Mouse (Mus musculus): ENCODE results near the gene Qrfp.

The Qrfp gene

GRCm38 (mm10) chr2:31814699-31815098 is 4.3 kb upstream of the Qrfp start:
- DNase-seq = no peak

- no peak for DNase-seq
Measured at GRCm38 (mm10) chr2:31813641-31814040, 3.3 kb upstream of the Qrfp start.

DNA sequence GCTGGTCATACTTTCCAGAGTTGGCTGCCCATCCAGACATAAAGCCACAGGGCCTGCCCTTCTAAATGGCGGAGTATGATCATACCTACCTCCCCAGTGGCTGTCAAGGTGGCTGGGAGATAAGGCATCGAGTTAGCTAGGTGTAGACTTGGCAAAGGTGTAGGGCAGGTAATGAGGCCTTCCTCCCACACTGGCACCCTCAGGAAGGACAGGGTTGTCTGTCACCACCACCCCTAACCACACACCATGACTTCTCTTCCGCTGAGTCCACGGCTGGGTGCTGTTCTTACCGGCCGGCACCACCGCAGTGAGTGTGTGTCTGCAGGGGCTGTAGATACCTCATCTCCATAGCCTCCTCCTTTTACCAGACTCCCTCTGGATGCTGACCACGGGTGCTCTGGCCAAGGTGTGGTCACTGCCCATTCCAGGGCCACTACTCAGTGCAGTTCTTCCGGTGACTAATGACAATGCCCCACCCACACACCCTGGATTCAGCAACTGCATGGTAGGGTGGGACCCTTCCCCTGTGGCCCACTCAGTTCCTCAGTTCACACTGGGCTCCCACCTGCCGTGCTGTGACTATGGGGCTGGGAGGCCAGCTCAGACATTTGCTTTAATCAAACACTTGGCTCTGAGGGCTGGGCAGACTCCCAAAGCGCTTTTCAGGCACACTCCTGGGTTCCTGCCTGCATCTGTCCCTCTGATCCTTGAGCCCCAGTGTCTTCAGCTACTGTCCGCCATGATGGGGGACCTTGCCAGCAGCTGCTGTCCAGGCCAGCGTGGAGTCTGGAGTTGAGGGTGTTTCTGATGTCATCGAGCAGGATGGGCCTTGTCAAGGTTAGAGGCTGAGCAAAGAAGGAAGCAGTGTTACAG is 942 bp upstream of the Qrfp start:
- no peak for DNase-seq

DNA sequence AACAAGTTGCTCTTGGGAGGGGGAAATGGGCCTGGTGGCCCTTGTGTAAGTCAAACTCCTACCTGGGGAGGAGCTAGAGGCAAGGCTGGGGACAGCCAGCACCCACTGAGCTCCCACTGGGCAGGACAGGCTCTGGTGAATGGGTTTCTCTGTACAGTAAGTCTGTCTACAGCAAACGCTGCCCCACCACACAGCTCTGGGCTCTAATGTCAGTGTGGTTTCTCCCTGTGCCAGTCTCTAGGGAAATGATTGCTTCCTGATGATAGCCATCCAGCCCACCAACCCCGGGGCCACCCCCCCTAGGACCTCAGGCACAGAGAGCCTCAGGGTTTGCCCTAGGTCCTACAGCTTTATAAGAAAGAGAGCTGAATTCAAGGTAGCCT is 1.0 kb downstream of the Qrfp start:
- DNase-seq = no peak

DNA sequence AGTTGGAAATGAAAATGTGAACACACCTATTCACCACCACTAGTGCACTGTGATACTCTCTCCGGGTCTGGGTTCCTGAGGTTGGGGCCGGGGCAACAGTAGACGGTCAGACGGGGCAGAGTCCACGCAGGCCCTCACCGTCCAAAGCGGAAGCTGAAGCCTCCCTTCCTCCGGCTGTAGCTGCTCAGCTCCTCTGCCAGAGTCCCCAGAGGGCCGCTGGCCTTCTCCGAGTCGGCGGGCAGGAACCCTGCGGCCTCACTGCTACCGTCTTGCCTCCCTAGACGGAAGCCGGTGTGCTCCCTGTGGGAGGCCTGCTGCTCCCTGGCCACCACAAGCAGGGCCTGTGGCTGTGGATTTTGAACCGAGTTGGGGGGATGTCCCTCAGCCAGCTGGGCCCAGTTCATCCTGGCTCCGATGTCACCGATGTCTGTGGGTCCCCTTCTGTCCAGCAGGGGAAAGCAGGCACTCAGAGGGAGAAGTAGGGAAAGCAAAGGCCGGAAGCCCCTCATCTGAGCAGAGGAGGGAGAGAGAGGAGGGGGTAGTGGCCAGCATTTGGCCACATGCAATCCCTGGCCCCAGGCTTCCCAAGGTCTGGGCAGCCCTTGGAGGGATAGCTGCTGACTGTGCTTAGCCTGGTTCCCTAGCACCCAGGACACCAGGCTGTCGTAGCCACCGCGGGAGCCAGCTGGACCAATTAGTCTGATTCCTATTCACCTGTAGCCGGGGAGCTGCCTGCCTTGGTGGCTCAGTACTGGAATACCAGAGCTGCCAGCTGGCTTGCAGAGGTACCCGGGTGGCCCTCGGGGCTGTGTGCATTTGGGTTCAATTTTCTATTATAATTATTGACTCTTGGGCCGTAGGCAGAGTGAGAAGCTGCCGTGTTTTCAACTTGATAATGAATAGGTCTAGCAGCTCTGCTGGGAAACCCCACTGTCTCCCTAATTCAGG is 1.7 kb downstream of the Qrfp start:
- peak; percentile 71 for DNase-seq

DNA sequence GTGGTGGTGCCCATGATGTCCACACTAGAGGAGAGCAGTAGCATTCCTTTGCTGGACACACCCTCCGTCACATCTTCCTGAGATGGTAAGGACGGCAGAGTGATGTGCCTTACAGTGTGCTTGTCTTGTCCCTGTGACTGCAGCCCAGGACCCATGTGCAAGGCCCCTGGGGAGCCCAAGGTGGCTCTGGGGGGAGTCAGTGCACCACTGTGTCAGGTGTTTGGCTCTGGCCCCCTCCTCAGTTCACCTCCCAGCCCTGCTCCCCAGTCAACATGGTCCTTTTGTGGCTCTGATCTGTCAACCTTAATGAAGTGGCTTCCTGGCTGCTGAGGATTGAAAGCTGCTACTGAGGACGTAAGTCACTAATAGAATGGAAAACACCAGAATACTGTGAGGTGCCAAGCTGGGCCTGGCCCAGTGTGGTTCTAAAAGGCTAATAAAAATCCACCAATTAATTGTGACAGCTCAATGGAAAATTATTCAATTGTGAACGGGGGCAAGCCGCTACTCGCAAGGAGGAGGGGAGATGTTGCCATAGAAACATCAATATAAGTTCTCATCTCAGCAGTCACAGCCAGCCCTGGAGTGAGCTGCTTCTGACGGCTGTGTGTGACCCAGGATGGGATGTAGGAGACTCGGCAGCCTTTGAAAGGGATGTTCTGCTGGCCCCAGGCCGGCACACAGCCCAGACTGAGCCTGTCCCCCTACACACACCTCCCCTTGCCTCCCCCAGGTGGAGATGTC is 3.6 kb downstream of the Qrfp start:
- DNase-seq = no peak

- DNase-seq = no peak
Measured at GRCm38 (mm10) chr2:31803480-31803879, 6.9 kb downstream of the Qrfp start.

GRCm38 (mm10) chr2:31802811-31803210 is 7.6 kb downstream of the Qrfp start:
- DNase-seq = no peak

- no peak for DNase-seq
Measured at GRCm38 (mm10) chr2:31801416-31801815, 9.0 kb downstream of the Qrfp start.

- no peak for DNase-seq
Measured at GRCm38 (mm10) chr2:31796943-31797342, 13.4 kb downstream of the Qrfp start.

- DNase-seq = no peak
Measured at GRCm38 (mm10) chr2:31792611-31793010, 17.8 kb downstream of the Qrfp start.

DNA sequence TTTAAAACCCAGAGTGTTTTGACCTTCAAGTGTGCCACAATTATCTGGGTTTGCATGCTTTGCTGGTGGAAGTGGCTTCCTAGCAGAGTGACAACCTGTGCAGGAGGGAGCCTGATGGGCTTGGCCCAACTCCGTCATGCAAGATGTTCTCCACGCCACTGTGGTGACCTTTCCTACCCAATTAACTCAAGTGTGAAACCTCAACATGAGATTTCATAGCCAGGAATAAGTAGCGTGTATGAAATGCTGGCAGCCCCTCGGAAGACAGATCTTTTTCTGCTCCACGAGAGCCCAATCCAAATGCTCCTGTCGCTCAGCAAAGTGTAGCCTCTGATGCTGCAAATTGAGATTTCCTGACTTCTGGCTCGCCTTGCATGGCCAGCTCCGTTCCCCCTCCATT is 19.1 kb downstream of the Qrfp start:
- no peak for DNase-seq

DNA sequence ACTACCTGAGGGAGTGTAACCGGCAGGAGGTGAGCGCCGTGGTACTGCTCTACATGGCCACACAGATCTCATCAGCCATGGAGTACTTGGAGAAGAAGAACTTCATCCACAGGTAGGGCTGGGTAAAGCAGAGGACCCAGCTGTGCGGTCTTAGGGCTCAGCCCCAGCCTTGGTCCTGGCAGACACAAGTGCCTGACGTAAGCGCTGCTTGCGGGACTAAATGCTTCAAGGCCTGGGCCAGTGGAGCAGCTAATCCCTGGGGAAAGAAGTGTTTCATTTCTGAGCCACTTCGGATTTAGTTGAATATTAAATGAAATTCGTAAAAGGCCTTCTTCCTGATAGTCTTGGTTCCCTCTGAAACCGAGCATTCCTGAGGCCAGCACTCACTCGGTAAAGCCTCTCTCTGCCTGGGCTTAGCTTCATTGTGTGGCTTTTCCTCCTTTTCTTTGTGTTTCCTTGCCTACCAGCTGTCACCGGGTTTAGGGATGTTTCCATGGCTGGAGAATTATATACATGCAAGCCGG is 19.6 kb downstream of the Qrfp start:
- DNase-seq = no peak

DNA sequence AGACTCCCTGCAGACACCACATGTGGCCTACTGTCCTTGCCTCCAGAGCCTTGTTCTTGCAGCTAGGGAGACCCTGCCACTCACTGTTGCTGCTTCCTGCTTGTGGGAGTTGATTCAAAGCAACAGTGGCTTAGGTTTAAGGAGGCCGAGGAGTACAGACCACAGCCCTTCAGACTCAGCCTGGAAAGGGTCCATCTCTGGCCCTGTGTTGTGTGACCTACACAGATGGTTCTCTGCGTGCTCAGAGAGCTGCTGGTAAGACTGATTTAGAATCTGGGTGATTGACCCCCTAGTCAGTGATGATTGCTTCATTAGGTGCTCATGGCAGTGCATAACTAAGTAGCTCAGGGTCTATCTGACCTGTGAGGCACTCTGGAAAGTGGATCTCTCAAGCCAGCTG is 21.2 kb downstream of the Qrfp start:
- no peak for DNase-seq

- DNase-seq = no peak
Measured at GRCm38 (mm10) chr2:31788227-31788626, 22.2 kb downstream of the Qrfp start.

DNA sequence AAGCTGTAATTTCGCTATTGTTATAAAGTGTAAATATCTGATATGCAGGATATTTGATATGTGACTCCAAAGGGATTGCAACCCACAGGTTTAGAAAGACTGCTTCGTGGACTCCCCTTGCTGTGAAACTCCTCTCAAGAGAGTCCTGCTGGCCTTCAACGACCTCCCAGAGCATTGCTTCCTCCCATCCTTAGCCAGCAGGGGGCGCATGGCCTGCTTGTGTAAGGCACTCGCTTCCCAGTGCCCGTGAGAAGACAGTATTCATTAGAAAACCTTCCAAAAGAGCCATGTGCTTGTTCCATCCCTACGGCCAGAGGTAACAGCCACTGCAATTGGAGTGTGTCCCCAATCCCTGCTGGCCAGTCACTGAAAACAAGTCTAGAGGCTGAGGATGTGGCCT is 23.4 kb downstream of the Qrfp start:
- DNase-seq = peak; percentile 92

DNA sequence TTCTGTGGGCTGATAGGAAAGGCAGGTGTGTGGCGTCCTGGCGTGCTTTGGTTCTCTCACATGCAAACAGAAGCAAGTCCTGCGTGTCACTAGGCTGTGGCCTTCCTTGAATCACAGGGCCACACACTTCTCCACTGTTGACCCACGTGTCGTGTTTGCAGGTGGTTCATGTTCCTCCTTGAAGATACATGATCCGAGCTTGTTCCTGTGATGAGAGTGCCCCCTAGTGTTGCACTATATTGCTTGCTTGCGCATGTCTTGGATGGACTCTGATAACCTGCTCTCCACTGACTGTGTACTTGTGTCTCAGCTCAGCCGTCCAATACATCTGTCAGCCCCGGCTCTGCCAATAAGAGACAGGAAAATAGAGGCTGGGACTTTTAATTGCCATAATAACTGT is 25.3 kb downstream of the Qrfp start:
- DNase-seq = peak; percentile 87

GRCm38 (mm10) chr2:31782958-31783602 is 27.3 kb downstream of the Qrfp start:
- DNase-seq = peak; percentile 50

GRCm38 (mm10) chr2:31779258-31779657 is 31.1 kb downstream of the Qrfp start:
- DNase-seq = no peak

GRCm38 (mm10) chr2:31776479-31776878 is 33.9 kb downstream of the Qrfp start:
- no peak for DNase-seq

- peak; percentile 82 for DNase-seq
Measured at GRCm38 (mm10) chr2:31770781-31771441, 39.5 kb downstream of the Qrfp start.

DNA sequence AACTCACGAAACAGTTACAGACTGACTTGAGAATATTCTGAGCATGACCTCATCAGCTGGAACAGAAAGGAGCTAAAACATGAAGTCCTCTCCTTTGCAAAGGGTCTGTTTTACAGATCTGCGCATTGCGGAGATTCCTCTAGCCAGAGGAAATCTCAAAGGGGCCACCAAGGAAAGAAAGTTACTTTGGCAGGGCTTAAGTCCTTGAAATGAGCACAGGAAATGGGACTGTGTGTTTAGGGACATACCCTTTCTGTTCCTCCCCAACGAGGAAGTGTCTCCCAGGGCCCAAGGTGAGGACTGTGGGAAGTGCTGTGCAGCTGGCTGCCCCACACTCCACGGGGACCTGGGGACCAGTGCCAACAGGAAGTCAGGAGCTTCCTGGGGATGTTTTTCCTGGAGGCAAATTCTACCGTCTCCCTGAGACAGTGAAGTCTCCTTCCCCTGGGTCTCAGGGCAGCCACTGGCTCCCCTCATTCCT is 40.7 kb downstream of the Qrfp start:
- DNase-seq = peak; percentile 84
